8 mouse cellular contexts compared by ENCODE assay signal in genomic region chr3:28265656-28266055, GRCm38 (mm10). TPM values are rescaled to one million over a fixed set of nuclear protein-coding genes. Genes with fewer than 3 reads are reported as not detected.
DNase-seq lines count a peak whose midpoint lies in the region; ATAC-seq lines count a peak whose summit lies in the region.

No protein-coding gene starts in this region.

- H3K9me3 ChIP-seq in heart, embryonic 13.5 days = no peaks in the 10 kb centered on the region
- H3K9me3 ChIP-seq in forebrain, embryonic 16.5 days (ENCODE audit: control insufficient read depth, low read length) = no peaks in the 10 kb centered on the region
- H3K9me3 ChIP-seq in midbrain, embryonic 13.5 days = no peaks in the 10 kb centered on the region

- 0 out of 2 replicates have a peak overlapping the region, but pooled peaks have one; percentile 92 for H3K9ac ChIP-seq in heart, embryonic 13.5 days
- H3K9ac ChIP-seq in forebrain, embryonic 16.5 days (replicated peaks; ENCODE audit: low read depth, low read length) = peak overlapping the region; percentile 94
- peak overlapping the region; percentile 95 for H3K9ac ChIP-seq in midbrain, embryonic 13.5 days (replicated peaks)

- intact Hi-C loops in heart, postnatal 36 days (cut with DNase I) = no loop called here

- WGBS in heart, embryonic 13.5 days = 74% methylated on average over 5 of the region's 5 CpGs
- 40% methylated on average over 5 of the region's 5 CpGs for WGBS in forebrain, embryonic 16.5 days
- WGBS in midbrain, embryonic 13.5 days = 53% methylated on average over 5 of the region's 5 CpGs

- H3K4me2 ChIP-seq in heart, embryonic 13.5 days = peak overlapping the region; percentile 79
- peak overlapping the region; percentile 84 for H3K4me2 ChIP-seq in forebrain, embryonic 16.5 days (ENCODE audit: low read length)
- peak overlapping the region; percentile 86 for H3K4me2 ChIP-seq in midbrain, embryonic 13.5 days (replicated peaks)

- peak overlapping the region; percentile 15; the same call in 1 of the 2 replicates for H3K27ac ChIP-seq in heart, embryonic 13.5 days (replicated peaks)
- H3K27ac ChIP-seq in forebrain, embryonic 16.5 days (ENCODE audit: low read length) = peak overlapping the region; percentile 96
- H3K27ac ChIP-seq in midbrain, embryonic 13.5 days = peak overlapping the region; percentile 96

- DNase-seq in heart, postnatal 36 days = no peak
- peak; percentile 83 for DNase-seq in cerebellum, adult 11-12 months
- no peak for DNase-seq in thymus, postnatal 4 days
- no peak for DNase-seq in spleen, postnatal 14 days (ENCODE audit: low spot score in 2 of 2)

- ATAC-seq in heart, embryonic 13.5 days (ENCODE audit: extremely low read depth, insufficient number of reproducible peaks, low FRiP score, low TSS enrichment) = no peak
- ATAC-seq in forebrain, embryonic 16.5 days = 0 out of 2 replicates have a peak, but pooled peaks have one; percentile 10
- ATAC-seq in midbrain, embryonic 13.5 days = no peak
- no peak for ATAC-seq in megakaryocyte progenitor cell, adult 5-6 weeks (replicated peaks; ENCODE audit: poor library complexity)

- no peak overlapping the region for H3K4me3 ChIP-seq in heart, embryonic 13.5 days
- H3K4me3 ChIP-seq in forebrain, embryonic 16.5 days (replicated peaks; ENCODE audit: low read length) = peak overlapping the region; percentile 86
- peak overlapping the region; percentile 85 for H3K4me3 ChIP-seq in midbrain, embryonic 13.5 days (replicated peaks)

- no peaks in the 10 kb centered on the region for H3K36me3 ChIP-seq in heart, embryonic 13.5 days
- H3K36me3 ChIP-seq in forebrain, embryonic 16.5 days (ENCODE audit: control insufficient read depth, insufficient read depth) = no peaks in the 10 kb centered on the region
- H3K36me3 ChIP-seq in midbrain, embryonic 13.5 days = no peaks in the 10 kb centered on the region

- no peaks in the 10 kb centered on the region for H3K27me3 ChIP-seq in heart, embryonic 13.5 days (replicated peaks)
- no peaks in the 10 kb centered on the region for H3K27me3 ChIP-seq in forebrain, embryonic 16.5 days (replicated peaks; ENCODE audit: control insufficient read depth, insufficient read depth, low read length)
- peaks cover 4% of the 10 kb centered on the region; the same call in 1 of the 2 replicates for H3K27me3 ChIP-seq in midbrain, embryonic 13.5 days

- peaks cover 21% of the 10 kb centered on the region for H3K4me1 ChIP-seq in heart, embryonic 13.5 days
- peaks cover 43% of the 10 kb centered on the region for H3K4me1 ChIP-seq in forebrain, embryonic 16.5 days (replicated peaks; ENCODE audit: control insufficient read depth, insufficient read depth, low read length)
- peaks cover 61% of the 10 kb centered on the region for H3K4me1 ChIP-seq in midbrain, embryonic 13.5 days (replicated peaks)

RNA-seq across cellular contexts. Expression of gene Tnik, which starts 2.6 kb away (rescaled TPM):
- polyA plus RNA-seq in heart, embryonic 13.5 days (2015; fragmentation: Nextera tagmentation; extraction: Ambion mirVana) = 8.3 and 8.4 TPM in 2 replicates
- 10 to 100 TPM; 35.1 to 43.9 TPM for total RNA-seq in heart, postnatal 36 days (2021)
- 90.9 and 111 TPM in 2 replicates for polyA plus RNA-seq in forebrain, embryonic 16.5 days (2015; fragmentation: Nextera tagmentation; extraction: Ambion mirVana)
- polyA plus RNA-seq in midbrain, embryonic 13.5 days (2015; fragmentation: Nextera tagmentation; extraction: Ambion mirVana) = 70.2 and 71.2 TPM in 2 replicates
- 2.5 and 9.2 TPM in 2 replicates for total RNA-seq in megakaryocyte progenitor cell, adult 5-6 weeks (2015)
- total RNA-seq in megakaryocyte progenitor cell, adult 5-6 weeks (2017) = 6.2 and 8.9 TPM in 2 replicates

Comparison
In these comparisons a context has a peak if more than half of its experiments do, and no peak if none do; other contexts are left out.
1. H3K27ac ChIP-seq: peak in every context shown above with its lines; median percentile 96 in forebrain, embryonic 16.5 days; 96 in midbrain, embryonic 13.5 days; 15 in heart, embryonic 13.5 days.